Mouse (Mus musculus) liver, adult 2 months (tissue): ENCODE measurements at regions not wholly inside any gene's neighbourhood (a gene's known extent, or its start where the extent isn't known, plus 50 kb on each side); places are given as distances from the start of the nearest gene placed in this dataset.

Source experiments
- CTCF ChIP-seq: fragments of 200-500 bp; IDR thresholded peaks from 2 replicates; pipeline ENCODE4 v1.5.1; 2011; ENCODE audit warnings: low read depth, low read length, control low read depth
- POLR2A ChIP-seq: fragments of 200-500 bp; IDR thresholded peaks from 2 replicates; pipeline ENCODE4 v1.6.1; 2011; ENCODE audit warnings: low read length, control low read depth; ENCODE audit not compliant: insufficient read depth; ENCODE audit errors: extremely low read depth

- TF ChIP-seq CTCF (no peak), POLR2A (no peak)
Measured at GRCm38 (mm10) chr10:111378047-111378618, 79.7 kb downstream of the Bbs10 start.
